Mouse (Mus musculus) heart, postnatal 0 days (tissue): Measurements from ENCODE around the gene Tfap4.

ENCODE experiments used
- CTCF ChIP-seq: IDR thresholded peaks from 2 replicates; pipeline ENCODE4 v1.5.1; 2016; ENCODE audit warnings: antibody characterized with exemption, control low read depth, low read depth
- EP300 ChIP-seq: IDR thresholded peaks from 2 replicates; pipeline ENCODE4 v1.6.1; 2016; ENCODE audit warnings: antibody characterized with exemption, low read depth

GRCm38 (mm10) chr16:4570737-4571136 is 11.1 kb upstream of the Tfap4 start:
- TF ChIP-seq CTCF (no peak), EP300 (no peak)
